Mouse (Mus musculus) CH12.LX (cell line): Measurements from ENCODE around the gene Rtl6. TPM values are rescaled to one million over a fixed set of nuclear protein-coding genes. Genes with fewer than 3 reads are reported as not detected.

Source experiments
- DNase-seq: peaks from one replicate; pipeline ENCODE4 v3.0.0-alpha.2; 2013; ENCODE audit errors: extremely low read depth
- H3K27ac ChIP-seq: 2 replicates; pipeline ENCODE4 v1.5.1; 2012; ENCODE audit warnings: low read depth, mild to moderate bottlenecking, control low read depth, moderate library complexity; ENCODE audit not compliant: insufficient read depth
- H3K27me3 ChIP-seq: replicated peaks from 2 replicates; pipeline ENCODE3; 2012; ENCODE audit warnings: inconsistent platforms
- H3K36me3 ChIP-seq, 2 experiments: replicated peaks in 1 of 2; 2 replicates each; pipeline versions ENCODE3 to v1.6.1; 2012; ENCODE audit warnings: inconsistent platforms in 1 of 2, low read length in 1 of 2, mild to moderate bottlenecking in 1 of 2, mixed read lengths in 1 of 2, moderate library complexity in 1 of 2; ENCODE audit not compliant: control insufficient read depth in 1 of 2, insufficient read depth in 1 of 2
- H3K4me1 ChIP-seq, 2 experiments: 2 replicates each; pipeline ENCODE4 v1.6.1; 2012; ENCODE audit warnings: inconsistent platforms in 1 of 2, moderate library complexity in 1 of 2; ENCODE audit not compliant: insufficient read depth in 2 of 2, control insufficient read depth in 1 of 2
- H3K4me2 ChIP-seq: 2 replicates; pipeline ENCODE4 v1.6.1; 2012; ENCODE audit warnings: low read depth, mild to moderate bottlenecking, control low read depth; ENCODE audit not compliant: poor library complexity, insufficient read depth, severe bottlenecking
- H3K4me3 ChIP-seq, 3 experiments: fragments of 150-350 bp in 1 of 3; sonication (generic) in 1 of 3; replicated peaks in 1 of 3; 2 replicates each; pipeline versions ENCODE3 to v1.5.1; 2011 to 2012; ENCODE audit warnings: low read depth in 2 of 3, low read length in 2 of 3, mild to moderate bottlenecking in 2 of 3, moderate library complexity in 2 of 3, control low read depth in 1 of 3, improper control_type of control experiment in 1 of 3, inconsistent platforms in 1 of 3, mixed read lengths in 1 of 3; ENCODE audit not compliant: poor library complexity in 1 of 3
- H3K79me2 ChIP-seq: replicated peaks from 2 replicates; pipeline ENCODE4 v1.6.1; 2012; ENCODE audit warnings: mild to moderate bottlenecking, moderate library complexity; ENCODE audit not compliant: control insufficient read depth, poor library complexity, insufficient read depth, severe bottlenecking; ENCODE audit errors: extremely low read depth
- H3K9ac ChIP-seq: 2 replicates; pipeline ENCODE4 v1.6.1; 2012; ENCODE audit warnings: low read depth, mild to moderate bottlenecking, control low read depth, moderate library complexity; ENCODE audit not compliant: insufficient read depth
- H3K9me3 ChIP-seq: replicated peaks from 2 replicates; pipeline ENCODE3; 2012; ENCODE audit warnings: low read length, inconsistent platforms, mixed read lengths
- BHLHE40 ChIP-seq: IDR thresholded peaks from 2 replicates; pipeline ENCODE4 v1.6.1; 2011; ENCODE audit warnings: mild to moderate bottlenecking, low read depth, low read length, improper control_type of control experiment
- CHD2 ChIP-seq: IDR thresholded peaks from 2 replicates; pipeline ENCODE4 v1.6.1; 2011; ENCODE audit warnings: low read length, improper control_type of control experiment
- E2F4 ChIP-seq: IDR thresholded peaks from 2 replicates; pipeline ENCODE4 v1.6.1; 2011; ENCODE audit warnings: low read depth, low read length, improper control_type of control experiment; ENCODE audit not compliant: insufficient replicate concordance
- EP300 ChIP-seq: IDR thresholded peaks from 2 replicates; pipeline ENCODE4 v1.6.1; 2011; ENCODE audit warnings: low read length, improper control_type of control experiment
- JUN ChIP-seq: IDR thresholded peaks from 2 replicates; pipeline ENCODE4 v1.6.1; 2011; ENCODE audit warnings: low read depth, mild to moderate bottlenecking, low read length, improper control_type of control experiment, moderate library complexity; ENCODE audit not compliant: insufficient read depth
- JUND ChIP-seq: conservative IDR thresholded peaks from 2 replicates; pipeline ENCODE4 v1.6.1; 2011; ENCODE audit warnings: low read depth, low read length, improper control_type of control experiment
- KAT2A ChIP-seq: IDR thresholded peaks from 2 replicates; pipeline ENCODE4 v1.6.1; 2012; ENCODE audit warnings: low read length, improper control_type of control experiment, inconsistent platforms; ENCODE audit not compliant: insufficient replicate concordance
- MAX ChIP-seq: IDR thresholded peaks from 2 replicates; pipeline ENCODE4 v1.6.1; 2011; ENCODE audit warnings: low read length, improper control_type of control experiment
- MEF2A ChIP-seq: IDR thresholded peaks from 2 replicates; pipeline ENCODE4 v1.6.1; 2014; ENCODE audit warnings: low read depth, mild to moderate bottlenecking, inconsistent platforms, low read length, improper control_type of control experiment, borderline replicate concordance
- MXI1 ChIP-seq: IDR thresholded peaks from 2 replicates; pipeline ENCODE4 v1.6.1; 2011; ENCODE audit warnings: mild to moderate bottlenecking, low read depth, low read length, improper control_type of control experiment
- POLR2A ChIP-seq: IDR thresholded peaks from 2 replicates; pipeline ENCODE4 v1.6.1; 2011; ENCODE audit warnings: low read depth, mild to moderate bottlenecking, improper control_type of control experiment, low read length
- POLR2AphosphoS2 ChIP-seq: IDR thresholded peaks from 2 replicates; pipeline ENCODE4 v1.6.1; 2011; ENCODE audit warnings: low read depth, low read length, improper control_type of control experiment
- RAD21 ChIP-seq: IDR thresholded peaks from 2 replicates; pipeline ENCODE4 v1.6.1; 2011; ENCODE audit warnings: low read depth, mild to moderate bottlenecking, low read length, improper control_type of control experiment, moderate library complexity
- RCOR1 ChIP-seq: conservative IDR thresholded peaks from 2 replicates; pipeline ENCODE4 v1.6.1; 2012; ENCODE audit warnings: low read depth, mild to moderate bottlenecking, inconsistent platforms, low read length, improper control_type of control experiment
- SMC3 ChIP-seq: IDR thresholded peaks from 2 replicates; pipeline ENCODE4 v1.6.1; 2011; ENCODE audit warnings: low read depth, low read length, improper control_type of control experiment
- UBTF ChIP-seq: IDR thresholded peaks from 2 replicates; pipeline ENCODE4 v1.6.1; 2012; ENCODE audit warnings: low read depth, mild to moderate bottlenecking, inconsistent platforms, low read length, improper control_type of control experiment, moderate library complexity
- USF2 ChIP-seq: conservative IDR thresholded peaks from 2 replicates; pipeline ENCODE4 v1.6.1; 2011; ENCODE audit warnings: low read depth, low read length, improper control_type of control experiment
- ZC3H11A ChIP-seq: IDR thresholded peaks from 2 replicates; pipeline ENCODE4 v1.6.1; 2012; ENCODE audit warnings: low read depth, mild to moderate bottlenecking, inconsistent platforms, low read length, improper control_type of control experiment
- ZNF384 ChIP-seq: IDR thresholded peaks from 2 replicates; pipeline ENCODE4 v1.6.1; 2012; ENCODE audit warnings: low read depth, low read length, improper control_type of control experiment, inconsistent platforms
- dilution Hi-C: fragments of 300-500 bp; cut with MboI; formaldehyde crosslinking; loops from 2 replicates; pipeline ENCODE4 v1.14.3; 2020; ENCODE audit warnings: low sequenced_read_pairs; ENCODE audit not compliant: extremely low pct_unique_long_range_greater_than_20kb, extremely low pct_ligation_motif_present
- in situ Hi-C: fragments of 300-500 bp; cut with MboI; formaldehyde crosslinking; loops from 3 replicates; pipeline ENCODE4 v1.14.3; 2019; ENCODE audit warnings: low sequenced_read_pairs, low pct_ligation_motif_present, low pct_unique_long_range_greater_than_20kb, mixed read lengths
- polyA plus RNA-seq: library from polyadenylated mRNA; unstranded; fragments of >175 nt; gene quantifications from 2 replicates; pipeline ENCODE4 v1.2.1, GENCODE M21; 2012; ENCODE audit warnings: low read depth; ENCODE audit not compliant: insufficient read length
- total RNA-seq, 2 experiments: library from RNA; depleted of rRNA; stranded (reverse); fragments of 300-350 nt in 1 of 2; fragments of >200 nt in 1 of 2; gene quantifications; 2 replicates each; pipeline ENCODE4 v1.2.3; 2012 to 2014

Rtl6 gene
- total and polyA plus RNA-seq, 3 experiments = 0.04 TPM; not detected in 2

DNA sequence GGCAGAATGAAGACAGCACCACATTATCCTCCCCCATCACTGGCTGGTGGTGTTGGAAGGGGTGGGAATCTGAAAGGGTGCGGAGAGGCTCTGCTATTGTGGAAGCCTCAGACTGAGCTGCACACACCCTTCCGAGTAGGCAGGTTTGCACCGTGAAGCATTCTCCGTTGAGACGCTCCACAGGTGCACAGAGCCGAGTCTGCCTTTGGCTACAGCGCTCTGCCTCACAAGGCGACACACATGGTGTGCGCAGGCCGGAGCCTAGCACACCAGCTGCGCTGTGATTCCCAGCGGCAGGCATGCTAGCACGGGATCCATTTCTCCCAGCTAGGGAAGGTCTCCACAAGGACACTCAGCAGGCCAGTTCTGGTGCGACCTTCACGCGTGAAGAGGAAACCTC lies 47.6 kb downstream of the Rtl6 start:
- in situ Hi-C loops = no loop called here
- Histone ChIP-seq H3K27me3 (peaks cover 56% of the 10 kb centered on the region), H3K4me2 (no peak overlapping the region), H3K36me3 (no peaks in the 10 kb centered on the region), H3K4me1 (peaks cover 4 to 11% of the 10 kb centered on the region in 2 experiments; a peak in 3 of 4 replicates), H3K79me2 (no peaks in the 10 kb centered on the region), H3K4me3 (no peak overlapping the region), H3K9ac (no peak overlapping the region), H3K27ac (no peak overlapping the region), H3K9me3 (peaks cover 5% of the 10 kb centered on the region)
- DNase-seq = no peak
- dilution Hi-C loops = no loop called here
- TF ChIP-seq MAX (no peak), POLR2A (no peak), UBTF (no peak), SMC3 (no peak), MXI1 (no peak), MEF2A (no peak), RCOR1 (no peak), RAD21 (no peak), ZC3H11A (no peak), JUN (no peak), EP300 (no peak), CHD2 (no peak), BHLHE40 (no peak), ZNF384 (no peak), JUND (no peak), E2F4 (no peak), POLR2AphosphoS2 (no peak)

DNA sequence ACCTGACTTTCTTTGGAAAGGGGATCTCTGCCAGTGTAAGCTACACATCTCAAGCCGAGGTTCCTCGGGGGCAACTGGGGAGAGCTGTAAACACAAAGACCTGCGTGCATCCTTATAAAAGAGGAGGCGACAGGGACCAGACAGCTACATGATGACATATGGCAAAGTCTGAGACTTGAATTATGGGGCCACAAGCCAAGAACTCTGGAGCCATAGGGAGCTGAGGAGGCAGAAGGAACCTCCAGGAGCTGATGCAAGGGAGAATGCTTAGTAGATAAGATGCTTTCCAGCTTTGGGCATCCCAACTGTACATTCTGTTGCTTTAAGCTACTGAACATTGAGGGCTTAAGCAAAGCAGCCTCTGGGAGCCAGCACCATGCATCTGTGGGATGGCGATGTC lies 48.5 kb downstream of the Rtl6 start:
- Histone ChIP-seq H3K79me2 (no peaks in the 10 kb centered on the region), H3K27ac (no peak overlapping the region), H3K9me3 (peaks cover 5% of the 10 kb centered on the region), H3K27me3 (peaks cover 64% of the 10 kb centered on the region), H3K4me1 (peaks cover 4 to 11% of the 10 kb centered on the region in 2 experiments; a peak in 3 of 4 replicates), H3K9ac (no peak overlapping the region), H3K4me3 (no peak overlapping the region), H3K36me3 (no peaks in the 10 kb centered on the region), H3K4me2 (no peak overlapping the region)
- dilution Hi-C loops (no loop called here), in situ Hi-C loops (no loop called here)
- TF ChIP-seq RCOR1 (no peak), USF2 (no peak), E2F4 (no peak), MAX (no peak), KAT2A (no peak), MEF2A (no peak)
- no peak for DNase-seq
